Mouse (Mus musculus) CH12.LX (cell line): Measurements from ENCODE around the gene Elovl3. TPM values are rescaled to one million over a fixed set of nuclear protein-coding genes. Genes with fewer than 3 reads are reported as not detected.

ENCODE experiments used
- DNase-seq: peaks from one replicate; pipeline ENCODE4 v3.0.0-alpha.2; 2013; ENCODE audit errors: extremely low read depth
- H3K27ac ChIP-seq: 2 replicates; pipeline ENCODE4 v1.5.1; 2012; ENCODE audit warnings: low read depth, mild to moderate bottlenecking, control low read depth, moderate library complexity; ENCODE audit not compliant: insufficient read depth
- H3K27me3 ChIP-seq: replicated peaks from 2 replicates; pipeline ENCODE3; 2012; ENCODE audit warnings: inconsistent platforms
- H3K36me3 ChIP-seq, 2 experiments: replicated peaks in 1 of 2; 2 replicates each; pipeline versions ENCODE3 to v1.6.1; 2012; ENCODE audit warnings: inconsistent platforms in 1 of 2, low read length in 1 of 2, mild to moderate bottlenecking in 1 of 2, mixed read lengths in 1 of 2, moderate library complexity in 1 of 2; ENCODE audit not compliant: control insufficient read depth in 1 of 2, insufficient read depth in 1 of 2
- H3K4me1 ChIP-seq, 2 experiments: 2 replicates each; pipeline ENCODE4 v1.6.1; 2012; ENCODE audit warnings: inconsistent platforms in 1 of 2, moderate library complexity in 1 of 2; ENCODE audit not compliant: insufficient read depth in 2 of 2, control insufficient read depth in 1 of 2
- H3K4me2 ChIP-seq: 2 replicates; pipeline ENCODE4 v1.6.1; 2012; ENCODE audit warnings: low read depth, mild to moderate bottlenecking, control low read depth; ENCODE audit not compliant: poor library complexity, insufficient read depth, severe bottlenecking
- H3K4me3 ChIP-seq, 3 experiments: fragments of 150-350 bp in 1 of 3; sonication (generic) in 1 of 3; replicated peaks in 1 of 3; 2 replicates each; pipeline versions ENCODE3 to v1.5.1; 2011 to 2012; ENCODE audit warnings: low read depth in 2 of 3, low read length in 2 of 3, mild to moderate bottlenecking in 2 of 3, moderate library complexity in 2 of 3, control low read depth in 1 of 3, improper control_type of control experiment in 1 of 3, inconsistent platforms in 1 of 3, mixed read lengths in 1 of 3; ENCODE audit not compliant: poor library complexity in 1 of 3
- H3K79me2 ChIP-seq: replicated peaks from 2 replicates; pipeline ENCODE4 v1.6.1; 2012; ENCODE audit warnings: mild to moderate bottlenecking, moderate library complexity; ENCODE audit not compliant: control insufficient read depth, poor library complexity, insufficient read depth, severe bottlenecking; ENCODE audit errors: extremely low read depth
- H3K9ac ChIP-seq: 2 replicates; pipeline ENCODE4 v1.6.1; 2012; ENCODE audit warnings: low read depth, mild to moderate bottlenecking, control low read depth, moderate library complexity; ENCODE audit not compliant: insufficient read depth
- H3K9me3 ChIP-seq: replicated peaks from 2 replicates; pipeline ENCODE3; 2012; ENCODE audit warnings: low read length, inconsistent platforms, mixed read lengths
- BHLHE40 ChIP-seq: IDR thresholded peaks from 2 replicates; pipeline ENCODE4 v1.6.1; 2011; ENCODE audit warnings: mild to moderate bottlenecking, low read depth, low read length, improper control_type of control experiment
- CHD1 ChIP-seq: IDR thresholded peaks from 2 replicates; pipeline ENCODE4 v1.6.1; 2012; ENCODE audit warnings: low read depth, low read length, improper control_type of control experiment, inconsistent platforms
- CHD2 ChIP-seq: IDR thresholded peaks from 2 replicates; pipeline ENCODE4 v1.6.1; 2011; ENCODE audit warnings: low read length, improper control_type of control experiment
- CTCF ChIP-seq, 2 experiments: IDR thresholded peaks in 1 of 2; conservative IDR thresholded peaks in 1 of 2; 2 replicates each; pipeline ENCODE4 v1.5.1; 2011 to 2012; ENCODE audit warnings: low read depth in 2 of 2, low read length in 2 of 2, improper control_type of control experiment in 1 of 2, inconsistent platforms in 1 of 2, mild to moderate bottlenecking in 1 of 2, moderate library complexity in 1 of 2
- E2F4 ChIP-seq: IDR thresholded peaks from 2 replicates; pipeline ENCODE4 v1.6.1; 2011; ENCODE audit warnings: low read depth, low read length, improper control_type of control experiment; ENCODE audit not compliant: insufficient replicate concordance
- ELF1 ChIP-seq: IDR thresholded peaks from 2 replicates; pipeline ENCODE4 v1.6.1; 2014; ENCODE audit warnings: low read depth, mild to moderate bottlenecking, inconsistent platforms, low read length, improper control_type of control experiment
- EP300 ChIP-seq: IDR thresholded peaks from 2 replicates; pipeline ENCODE4 v1.6.1; 2011; ENCODE audit warnings: low read length, improper control_type of control experiment
- ETS1 ChIP-seq: conservative IDR thresholded peaks from 2 replicates; pipeline ENCODE4 v1.6.1; 2012; ENCODE audit warnings: low read depth, mild to moderate bottlenecking, inconsistent platforms, low read length, improper control_type of control experiment, moderate library complexity
- GABPA ChIP-seq: IDR thresholded peaks from 2 replicates; pipeline ENCODE4 v1.6.1; 2012; ENCODE audit warnings: low read depth, low read length, improper control_type of control experiment, inconsistent platforms; ENCODE audit not compliant: insufficient replicate concordance
- IRF4 ChIP-seq: IDR thresholded peaks from 2 replicates; pipeline ENCODE4 v1.6.1; 2014; ENCODE audit warnings: low read depth, mild to moderate bottlenecking, inconsistent platforms, low read length, improper control_type of control experiment
- KAT2A ChIP-seq: IDR thresholded peaks from 2 replicates; pipeline ENCODE4 v1.6.1; 2012; ENCODE audit warnings: low read length, improper control_type of control experiment, inconsistent platforms; ENCODE audit not compliant: insufficient replicate concordance
- MAFK ChIP-seq: IDR thresholded peaks from 2 replicates; pipeline ENCODE4 v1.6.1; 2011; ENCODE audit warnings: low read length, improper control_type of control experiment; ENCODE audit not compliant: insufficient replicate concordance
- MXI1 ChIP-seq: IDR thresholded peaks from 2 replicates; pipeline ENCODE4 v1.6.1; 2011; ENCODE audit warnings: mild to moderate bottlenecking, low read depth, low read length, improper control_type of control experiment
- NELFE ChIP-seq: IDR thresholded peaks from 2 replicates; pipeline ENCODE4 v1.6.1; 2011; ENCODE audit warnings: low read depth, low read length, improper control_type of control experiment
- PAX5 ChIP-seq: IDR thresholded peaks from 2 replicates; pipeline ENCODE4 v1.6.1; 2012; ENCODE audit warnings: low read length, inconsistent platforms, mixed read lengths
- POLR2AphosphoS2 ChIP-seq: IDR thresholded peaks from 2 replicates; pipeline ENCODE4 v1.6.1; 2011; ENCODE audit warnings: low read depth, low read length, improper control_type of control experiment
- RAD21 ChIP-seq: IDR thresholded peaks from 2 replicates; pipeline ENCODE4 v1.6.1; 2011; ENCODE audit warnings: low read depth, mild to moderate bottlenecking, low read length, improper control_type of control experiment, moderate library complexity
- SIN3A ChIP-seq: IDR thresholded peaks from 2 replicates; pipeline ENCODE4 v1.6.1; 2012; ENCODE audit warnings: low read length, improper control_type of control experiment, inconsistent platforms
- TCF12 ChIP-seq: IDR thresholded peaks from 2 replicates; pipeline ENCODE4 v1.6.1; 2014; ENCODE audit warnings: low read depth, mild to moderate bottlenecking, inconsistent platforms, low read length, improper control_type of control experiment
- USF2 ChIP-seq: conservative IDR thresholded peaks from 2 replicates; pipeline ENCODE4 v1.6.1; 2011; ENCODE audit warnings: low read depth, low read length, improper control_type of control experiment
- ZC3H11A ChIP-seq: IDR thresholded peaks from 2 replicates; pipeline ENCODE4 v1.6.1; 2012; ENCODE audit warnings: low read depth, mild to moderate bottlenecking, inconsistent platforms, low read length, improper control_type of control experiment
- ZKSCAN1 ChIP-seq: IDR thresholded peaks from 2 replicates; pipeline ENCODE4 v1.6.1; 2012; ENCODE audit warnings: low read depth, inconsistent platforms, low read length, improper control_type of control experiment, borderline replicate concordance
- ZNF384 ChIP-seq: IDR thresholded peaks from 2 replicates; pipeline ENCODE4 v1.6.1; 2012; ENCODE audit warnings: low read depth, low read length, improper control_type of control experiment, inconsistent platforms
- dilution Hi-C: fragments of 300-500 bp; cut with MboI; formaldehyde crosslinking; loops from 2 replicates; pipeline ENCODE4 v1.14.3; 2020; ENCODE audit warnings: low sequenced_read_pairs; ENCODE audit not compliant: extremely low pct_unique_long_range_greater_than_20kb, extremely low pct_ligation_motif_present
- in situ Hi-C: fragments of 300-500 bp; cut with MboI; formaldehyde crosslinking; loops from 3 replicates; pipeline ENCODE4 v1.14.3; 2019; ENCODE audit warnings: low sequenced_read_pairs, low pct_ligation_motif_present, low pct_unique_long_range_greater_than_20kb, mixed read lengths
- polyA plus RNA-seq: library from polyadenylated mRNA; unstranded; fragments of >175 nt; gene quantifications from 2 replicates; pipeline ENCODE4 v1.2.1, GENCODE M21; 2012; ENCODE audit warnings: low read depth; ENCODE audit not compliant: insufficient read length
- total RNA-seq, 2 experiments: library from RNA; depleted of rRNA; stranded (reverse); fragments of 300-350 nt in 1 of 2; fragments of >200 nt in 1 of 2; gene quantifications; 2 replicates each; pipeline ENCODE4 v1.2.3; 2012 to 2014

The Elovl3 gene
- total and polyA plus RNA-seq, 3 experiments = not detected

DNA sequence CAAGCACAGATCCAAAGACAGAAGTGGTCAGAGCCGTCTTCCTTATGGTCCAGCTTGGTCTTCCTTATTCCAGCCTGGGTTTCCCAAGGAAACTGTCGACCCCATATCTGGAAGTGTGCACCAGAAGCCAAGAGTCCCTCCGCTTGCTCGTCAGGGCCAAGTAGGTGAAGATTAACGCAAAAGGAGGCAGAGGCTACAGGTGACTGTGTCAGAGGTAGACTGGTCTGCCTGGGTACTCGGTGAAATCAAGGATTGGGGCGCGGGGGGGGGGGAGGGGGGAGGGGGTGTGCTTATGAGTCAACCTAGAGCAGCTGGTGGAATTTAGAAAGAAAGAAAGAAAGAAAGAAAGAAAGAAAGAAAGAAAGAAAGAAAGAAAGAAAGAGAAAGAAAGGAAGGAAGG is 414 bp upstream of the Elovl3 start:
- H3K4me3 ChIP-seq = peak overlapping the region in 1 of 3 experiments; percentile 28
- DNase-seq = no peak
- no peak overlapping the region for H3K27ac ChIP-seq
- H3K79me2 ChIP-seq = no peaks in the 10 kb centered on the region
- peaks cover 51% of the 10 kb centered on the region for H3K27me3 ChIP-seq
- dilution Hi-C loops = no loop called here
- in situ Hi-C loops = loop anchor here (10.0 kb wide), 1 partner anchor 234 kb away; no protein-coding TSS in a partner anchor
- H3K9me3 ChIP-seq = no peaks in the 10 kb centered on the region
- no peak overlapping the region; the same call in 1 of the 2 replicates for H3K9ac ChIP-seq
- TF ChIP-seq CTCF (conservative IDR thresholded peaks at IDR 0.05 in 1 of 2, IDR thresholded peaks at IDR 0.05 in 1 of 2; ENCODE audit: low read depth in 2 of 2, low read length in 2 of 2) = no peak
- TF ChIP-seq GABPA = no peak
- TF ChIP-seq ZNF384 = no peak
- TF ChIP-seq RAD21 = no peak
- H3K4me1 ChIP-seq = peaks cover 2 to 10% of the 10 kb centered on the region in 2 experiments; a peak in 3 of 4 replicates
- peak overlapping the region; percentile 90 for H3K4me2 ChIP-seq
- no peaks in the 10 kb centered on the region for H3K36me3 ChIP-seq

DNA sequence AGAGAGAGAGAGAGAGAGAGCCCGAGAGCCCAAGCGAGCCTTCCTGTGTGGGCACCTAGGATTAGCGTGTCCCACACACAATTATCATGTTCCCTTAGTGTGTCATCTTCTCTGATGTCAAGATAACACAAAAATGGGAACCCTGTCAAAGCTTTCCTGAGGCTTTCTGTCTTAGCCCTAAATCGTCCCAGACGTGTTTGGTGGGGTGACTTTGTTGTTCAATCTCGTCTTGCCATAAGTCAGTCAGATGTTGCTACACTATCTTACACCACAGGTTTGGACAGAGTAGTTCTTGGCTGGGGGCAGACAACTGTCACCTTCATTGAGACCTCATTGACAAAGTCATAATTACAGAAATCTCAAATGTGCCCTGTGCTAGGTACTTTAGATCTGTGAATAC is 880 bp downstream of the Elovl3 start:
- H3K36me3 ChIP-seq = no peaks in the 10 kb centered on the region
- no peaks in the 10 kb centered on the region for H3K9me3 ChIP-seq
- dilution Hi-C loops = no loop called here
- peaks cover 58% of the 10 kb centered on the region for H3K27me3 ChIP-seq
- TF ChIP-seq CHD1 (no peak), ELF1 (no peak), CHD2 (no peak), PAX5 (no peak), ZKSCAN1 (no peak), RAD21 (no peak)
- no peaks in the 10 kb centered on the region for H3K79me2 ChIP-seq
- no peak overlapping the region for H3K4me3 ChIP-seq
- peaks cover 2 to 23% of the 10 kb centered on the region in 2 experiments; a peak in 3 of 4 replicates for H3K4me1 ChIP-seq
- H3K4me2 ChIP-seq = peak overlapping the region; percentile 90; the same call in 1 of the 2 replicates
- H3K27ac ChIP-seq = no peak overlapping the region
- DNase-seq = no peak
- in situ Hi-C loops = loop anchor here (10.0 kb wide), 1 partner anchor 232 kb away; no protein-coding TSS in a partner anchor
- no peak overlapping the region for H3K9ac ChIP-seq

DNA sequence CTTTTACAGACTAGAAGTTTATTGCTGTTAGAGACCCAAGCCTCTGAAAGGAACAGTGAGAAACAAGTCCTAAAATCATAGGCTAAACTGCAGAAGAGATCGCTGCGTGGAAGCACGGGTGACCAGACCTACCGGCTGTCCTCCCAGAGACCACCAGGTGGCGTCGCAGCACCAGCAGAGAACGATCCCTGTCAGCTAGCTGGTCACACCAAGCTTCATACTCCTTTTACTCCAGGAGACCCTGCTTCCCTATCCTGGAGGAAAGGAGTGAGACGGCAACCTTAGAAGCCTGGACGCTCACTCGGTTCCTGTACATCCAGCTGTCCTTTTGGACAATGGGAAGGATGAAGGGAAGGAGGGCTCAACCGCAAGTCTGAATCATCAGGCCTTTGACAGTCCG is 3.6 kb downstream of the Elovl3 start:
- DNase-seq = peak; percentile 80
- Histone ChIP-seq H3K79me2 (no peaks in the 10 kb centered on the region), H3K4me1 (peaks cover 2 to 23% of the 10 kb centered on the region in 2 experiments; a peak in 3 of 4 replicates), H3K36me3 (no peaks in the 10 kb centered on the region), H3K27me3 (peaks cover 74% of the 10 kb centered on the region), H3K27ac (no peak overlapping the region), H3K9ac (no peak overlapping the region), H3K9me3 (no peaks in the 10 kb centered on the region), H3K4me3 (no peak overlapping the region), H3K4me2 (peak overlapping the region; percentile 75; the same call in 1 of the 2 replicates)
- in situ Hi-C loops (loop anchor here (5.0 to 10.0 kb wide), 2 partner anchors 122 to 230 kb away; no protein-coding TSS in a partner anchor), dilution Hi-C loops (no loop called here)
- TF ChIP-seq MAFK (no peak), GABPA (no peak), IRF4 (0 out of 2 replicates have a peak, but pooled peaks have one; percentile 48), POLR2AphosphoS2 (no peak), ETS1 (no peak), EP300 (no peak), NELFE (no peak; the same call in 1 of the 2 replicates), ZKSCAN1 (no peak), RAD21 (peak; percentile 95), PAX5 (no peak), SIN3A (no peak), KAT2A (no peak), CHD2 (no peak), ZC3H11A (peak; percentile 53), CTCF (conservative IDR thresholded peaks at IDR 0.05 in 1 of 2, IDR thresholded peaks at IDR 0.05 in 1 of 2; ENCODE audit: low read depth in 2 of 2, low read length in 2 of 2) (peak; percentile 88 to 97), USF2 (no peak), BHLHE40 (peak; percentile 16; the same call in 1 of the 2 replicates), CHD1 (no peak), E2F4 (no peak), MXI1 (peak; percentile 26; the same call in 1 of the 2 replicates), TCF12 (no peak)
